ENCODE assay signal across 24 mouse cellular contexts in genomic region chr5:138532491-138532890, GRCm38 (mm10). TPM values are rescaled to one million over a fixed set of nuclear protein-coding genes. Genes with fewer than 3 reads are reported as not detected.
"Had no signal": no experiment of that assay in that cellular context is flagged by ENCODE, and none has a peak within 500 bp of the region (broad histone marks: within the 10 kb centered on the region; RNA-seq: fewer than 3 reads in every experiment).

No protein-coding gene starts in this region.

- H3K4me1 ChIP-seq: lung, embryonic 15.5 days; megakaryocyte, embryonic 14.5 days; midbrain, embryonic 13.5 days; midbrain, embryonic 15.5 days; neural tube, embryonic 12.5 days; stomach, embryonic 15.5 days had no signal

- H3K27me3 ChIP-seq: lung, embryonic 15.5 days; megakaryocyte, embryonic 14.5 days; midbrain, embryonic 13.5 days; midbrain, embryonic 15.5 days; neural tube, embryonic 12.5 days; stomach, embryonic 15.5 days had no signal

- ATAC-seq: lung, postnatal 0 days; midbrain, embryonic 13.5 days; midbrain, embryonic 15.5 days had no signal

- H3K36me3 ChIP-seq: lung, embryonic 15.5 days; midbrain, embryonic 13.5 days; midbrain, embryonic 15.5 days; neural tube, embryonic 12.5 days; stomach, embryonic 15.5 days had no signal

- H3K4me3 ChIP-seq: lung, embryonic 15.5 days; megakaryocyte, embryonic 14.5 days; midbrain, embryonic 13.5 days; midbrain, embryonic 15.5 days; neural tube, embryonic 12.5 days; stomach, embryonic 15.5 days had no signal

- H3K27ac ChIP-seq: lung, embryonic 15.5 days; macrophage; midbrain, embryonic 13.5 days; midbrain, embryonic 15.5 days; neural tube, embryonic 12.5 days; stomach, embryonic 15.5 days; stomach, postnatal 0 days had no signal

- H3K4me2 ChIP-seq: lung, embryonic 15.5 days; midbrain, embryonic 11.5 days; midbrain, embryonic 13.5 days; midbrain, embryonic 15.5 days; neural tube, embryonic 12.5 days; stomach, embryonic 15.5 days had no signal

- H3K9me3 ChIP-seq: lung, embryonic 15.5 days; megakaryocyte, embryonic 14.5 days; midbrain, embryonic 13.5 days; midbrain, embryonic 15.5 days; neural tube, embryonic 12.5 days; stomach, embryonic 15.5 days had no signal

- H3K9ac ChIP-seq: lung, embryonic 15.5 days; midbrain, embryonic 13.5 days; midbrain, embryonic 15.5 days; neural tube, embryonic 12.5 days; stomach, embryonic 15.5 days had no signal

- DNase-seq: lung, adult 2 months; lung, postnatal 14 days; lung, postnatal 36 days; right cerebral cortex, postnatal 14 days; thymus, adult 2 months; thymus, postnatal 25 days; thymus, postnatal 4 days had no signal

RNA-seq across cellular contexts. Expression of gene 1700123K08Rik, which starts 32.0 kb away (rescaled TPM):
- total RNA-seq: megakaryocyte progenitor cell, adult 5-6 weeks; midbrain, postnatal 0 days; monocyte, adult 5-6 weeks; neutrophil, adult 5-6 weeks had no signal
- polyA plus RNA-seq: lung, adult 2 months; lung, embryonic 15.5 days; lung, postnatal 0 days; macrophage; midbrain, embryonic 11.5 days; midbrain, embryonic 13.5 days; midbrain, embryonic 15.5 days; midbrain, postnatal 0 days; neural tube, embryonic 12.5 days; neural tube, embryonic 14.5 days; spleen, adult 2 months; stomach, embryonic 15.5 days; stomach, postnatal 0 days; thymus, adult 2 months; urinary bladder, adult 2 months had no signal
